Mouse (Mus musculus) hindbrain, embryonic 11.5 days (tissue): ENCODE measurements around the gene 1700008O03Rik. TPM values are rescaled to one million over a fixed set of nuclear protein-coding genes. Genes with fewer than 3 reads are reported as not detected.

Source experiments
- ATAC-seq: fragments of 200-750 bp; cut with Nextera tagmentation; 2 replicates; pipeline ENCODE4 v1.8.0; 2017; ENCODE audit warnings: mild to moderate bottlenecking, moderate TSS enrichment, moderate library complexity; ENCODE audit not compliant: low FRiP score
- DNase-seq: peaks from one replicate; pipeline ENCODE4 v3.0.0-alpha.2; 2015; ENCODE audit warnings: low spot score
- H3K27ac ChIP-seq: fragments of 300-500 bp; sonication (generic); 2 replicates; pipeline ENCODE4 v1.5.1; 2014; ENCODE audit warnings: mild to moderate bottlenecking, low read depth, low read length
- H3K27me3 ChIP-seq: fragments of 300-500 bp; sonication (generic); 2 replicates; pipeline ENCODE4 v1.6.1; 2014; ENCODE audit warnings: mild to moderate bottlenecking, low read length, moderate library complexity, mixed read lengths; ENCODE audit not compliant: control insufficient read depth, insufficient read depth
- H3K36me3 ChIP-seq: fragments of 300-500 bp; sonication (generic); 2 replicates; pipeline ENCODE4 v1.6.1; 2014; ENCODE audit warnings: mild to moderate bottlenecking, low read length, moderate library complexity, mixed read lengths; ENCODE audit not compliant: control insufficient read depth, insufficient read depth
- H3K4me1 ChIP-seq: fragments of 300-500 bp; sonication (generic); replicated peaks from 2 replicates; pipeline ENCODE4 v1.6.1; 2014; ENCODE audit warnings: low read length, mixed read lengths; ENCODE audit not compliant: control insufficient read depth, insufficient read depth
- H3K4me2 ChIP-seq: fragments of 300-500 bp; sonication (generic); replicated peaks from 2 replicates; pipeline ENCODE4 v1.6.1; 2014; ENCODE audit warnings: mild to moderate bottlenecking, low read depth, low read length
- H3K4me3 ChIP-seq: fragments of 300-500 bp; sonication (generic); 2 replicates; pipeline ENCODE4 v1.5.1; 2014; ENCODE audit warnings: low read depth, low read length
- H3K9ac ChIP-seq: fragments of 300-500 bp; sonication (generic); 2 replicates; pipeline ENCODE4 v1.6.1; 2014; ENCODE audit warnings: low read depth, low read length
- H3K9me3 ChIP-seq: fragments of 300-500 bp; sonication (generic); 2 replicates; pipeline ENCODE4 v1.6.1; 2016; ENCODE audit warnings: low read length; ENCODE audit not compliant: control insufficient read depth
- WGBS: fragments of 180-500 bp; shearing (Covaris S2); extraction: QIAGEN DNeasy Blood & Tissue Kit; methylation state at CpG from one replicate; pipeline ENCODE4 v1.1.7; 2014; 5-methylcytosine and 5-hydroxymethylcytosine counted together
- polyA plus RNA-seq: library from polyadenylated mRNA; unstranded; fragments of >200 nt; fragmentation: Nextera tagmentation; extraction: Ambion mirVana; gene quantifications from 2 replicates; pipeline ENCODE4 v1.2.1, GENCODE M21; 2014

1700008O03Rik gene
- 1.3 and 1.4 TPM in 2 replicates for polyA plus RNA-seq

DNA sequence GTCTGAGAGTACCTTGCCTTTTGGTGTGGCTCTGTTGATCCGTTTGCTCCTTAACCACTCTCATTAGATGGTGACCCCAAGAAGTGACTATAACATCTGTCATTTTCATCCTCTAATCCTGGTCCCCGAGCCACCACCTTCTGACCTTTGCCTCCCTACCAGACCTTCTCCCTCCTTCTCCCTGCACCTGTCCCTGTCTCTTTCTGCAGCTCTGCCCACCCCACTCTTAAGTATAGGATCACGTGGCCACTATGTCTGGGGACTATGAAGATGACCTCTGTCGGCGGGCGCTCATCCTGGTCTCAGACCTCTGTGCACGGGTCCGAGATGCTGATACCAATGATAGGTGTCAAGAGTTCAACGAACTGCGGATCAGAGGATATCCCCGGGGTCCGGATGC lies at the start of gene 1700008O03Rik:
TSS of gene 1700008O03Rik (minus strand) at position 101 of the 400 bp plus-strand sequence.
- H3K4me1 ChIP-seq, result no peaks in the 10 kb centered on the region; the same call in 1 of the 2 replicates
- peaks cover 4% of the 10 kb centered on the region; the same call in 1 of the 2 replicates for H3K27me3 ChIP-seq
- peak within 1 kb of the TSS; percentile 45 for H3K4me3 ChIP-seq
- H3K4me2 ChIP-seq, result peak within 1 kb of the TSS; percentile 90
- peak within 1 kb of the TSS; percentile 29; the same call in 1 of the 2 replicates for H3K9ac ChIP-seq
- no peak within 1 kb of the TSS for H3K27ac ChIP-seq
- WGBS, result 82% methylated on average over 12 of the region's 12 CpGs
- ATAC-seq (no peak), DNase-seq (no peak)
- H3K36me3 ChIP-seq, result no peaks in the 10 kb centered on the region
- no peaks in the 10 kb centered on the region for H3K9me3 ChIP-seq

DNA sequence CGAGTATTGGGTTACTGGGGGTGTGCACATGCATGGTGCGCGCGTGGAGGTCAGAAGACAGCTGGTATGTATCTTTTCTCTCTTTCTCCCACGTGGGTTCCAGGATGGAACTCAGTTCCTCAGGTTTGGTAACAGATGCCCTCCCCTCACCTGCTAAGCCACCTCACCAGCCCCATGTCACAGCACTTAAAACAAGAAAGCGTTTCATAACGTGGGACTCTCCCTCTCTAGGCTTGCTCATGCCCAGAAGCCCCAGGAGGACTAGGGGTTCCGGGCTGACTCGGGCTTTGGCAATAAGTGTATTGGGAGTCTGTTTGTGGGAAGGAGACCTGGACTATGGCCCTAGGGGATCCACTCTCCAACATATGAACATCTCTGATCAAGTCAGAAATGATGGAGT lies 48.5 kb upstream of the 1700008O03Rik start:
- Histone ChIP-seq H3K36me3 (no peaks in the 10 kb centered on the region), H3K27me3 (0 out of 2 replicates have a peak, but pooled peaks cover 2% of the 10 kb centered on the region), H3K4me3 (no peak overlapping the region), H3K4me2 (no peak overlapping the region), H3K27ac (no peak overlapping the region), H3K9ac (no peak overlapping the region), H3K4me1 (peaks cover 8% of the 10 kb centered on the region), H3K9me3 (no peaks in the 10 kb centered on the region)
- 83% methylated on average over 9 of the region's 9 CpGs for WGBS
- ATAC-seq (no peak), DNase-seq (no peak)

DNA sequence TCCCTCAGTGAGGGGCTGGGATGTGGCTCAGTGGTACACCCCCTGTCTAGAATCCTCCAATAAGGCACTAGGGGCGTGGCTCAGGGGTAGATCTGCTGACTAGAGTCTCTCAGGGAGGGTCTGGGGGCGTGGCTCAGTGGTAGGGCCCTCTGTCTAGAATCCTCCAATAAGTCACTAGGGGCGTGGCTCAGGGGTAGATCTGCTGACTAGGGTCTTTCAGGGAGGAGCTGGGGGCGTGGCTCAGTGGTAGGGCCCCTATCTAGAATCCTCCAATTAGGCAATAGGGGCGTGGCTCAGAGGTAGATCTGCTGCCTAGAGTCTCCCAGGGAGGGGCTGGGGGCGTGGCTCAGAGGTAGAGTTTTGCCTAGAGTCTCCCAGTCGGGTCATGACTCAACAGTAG lies 47.8 kb upstream of the 1700008O03Rik start:
- Histone ChIP-seq H3K27ac (no peak overlapping the region), H3K27me3 (0 out of 2 replicates have a peak, but pooled peaks cover 2% of the 10 kb centered on the region), H3K36me3 (no peaks in the 10 kb centered on the region), H3K4me1 (peaks cover 8% of the 10 kb centered on the region), H3K9ac (no peak overlapping the region), H3K4me3 (no peak overlapping the region), H3K9me3 (no peaks in the 10 kb centered on the region), H3K4me2 (no peak overlapping the region)
- WGBS, result 2% methylated on average over 7 of the region's 7 CpGs
- ATAC-seq, result peak; percentile 55
- peak; percentile 83 for DNase-seq

DNA sequence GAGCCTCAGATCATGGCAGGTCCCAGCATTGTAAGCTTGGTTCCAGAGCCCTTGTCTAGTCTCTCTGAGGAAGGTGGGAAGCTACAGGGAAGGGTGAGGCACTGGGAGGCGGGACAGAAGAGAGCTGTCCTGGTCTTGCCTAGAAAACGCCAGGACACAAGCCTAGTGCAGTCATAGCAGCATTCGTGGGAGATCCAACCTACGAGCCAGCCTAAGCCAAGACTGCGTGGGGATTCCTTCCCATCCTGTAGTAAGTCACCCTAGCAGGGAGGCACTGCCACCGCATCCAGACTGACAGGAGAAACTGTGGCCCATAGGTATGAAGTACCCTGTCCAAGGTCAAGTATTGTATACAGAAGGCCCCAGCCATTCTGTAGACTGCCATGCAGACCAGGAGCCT lies 46.9 kb upstream of the 1700008O03Rik start:
- no peaks in the 10 kb centered on the region for H3K36me3 ChIP-seq
- H3K9me3 ChIP-seq, result no peaks in the 10 kb centered on the region
- H3K4me2 ChIP-seq, result no peak overlapping the region
- 71% methylated on average over 6 of the region's 6 CpGs for WGBS
- H3K9ac ChIP-seq, result no peak overlapping the region
- H3K4me3 ChIP-seq, result no peak overlapping the region
- ATAC-seq (no peak), DNase-seq (no peak)
- H3K27ac ChIP-seq, result no peak overlapping the region
- H3K4me1 ChIP-seq, result peaks cover 10% of the 10 kb centered on the region
- 0 out of 2 replicates have a peak, but pooled peaks cover 4% of the 10 kb centered on the region for H3K27me3 ChIP-seq

DNA sequence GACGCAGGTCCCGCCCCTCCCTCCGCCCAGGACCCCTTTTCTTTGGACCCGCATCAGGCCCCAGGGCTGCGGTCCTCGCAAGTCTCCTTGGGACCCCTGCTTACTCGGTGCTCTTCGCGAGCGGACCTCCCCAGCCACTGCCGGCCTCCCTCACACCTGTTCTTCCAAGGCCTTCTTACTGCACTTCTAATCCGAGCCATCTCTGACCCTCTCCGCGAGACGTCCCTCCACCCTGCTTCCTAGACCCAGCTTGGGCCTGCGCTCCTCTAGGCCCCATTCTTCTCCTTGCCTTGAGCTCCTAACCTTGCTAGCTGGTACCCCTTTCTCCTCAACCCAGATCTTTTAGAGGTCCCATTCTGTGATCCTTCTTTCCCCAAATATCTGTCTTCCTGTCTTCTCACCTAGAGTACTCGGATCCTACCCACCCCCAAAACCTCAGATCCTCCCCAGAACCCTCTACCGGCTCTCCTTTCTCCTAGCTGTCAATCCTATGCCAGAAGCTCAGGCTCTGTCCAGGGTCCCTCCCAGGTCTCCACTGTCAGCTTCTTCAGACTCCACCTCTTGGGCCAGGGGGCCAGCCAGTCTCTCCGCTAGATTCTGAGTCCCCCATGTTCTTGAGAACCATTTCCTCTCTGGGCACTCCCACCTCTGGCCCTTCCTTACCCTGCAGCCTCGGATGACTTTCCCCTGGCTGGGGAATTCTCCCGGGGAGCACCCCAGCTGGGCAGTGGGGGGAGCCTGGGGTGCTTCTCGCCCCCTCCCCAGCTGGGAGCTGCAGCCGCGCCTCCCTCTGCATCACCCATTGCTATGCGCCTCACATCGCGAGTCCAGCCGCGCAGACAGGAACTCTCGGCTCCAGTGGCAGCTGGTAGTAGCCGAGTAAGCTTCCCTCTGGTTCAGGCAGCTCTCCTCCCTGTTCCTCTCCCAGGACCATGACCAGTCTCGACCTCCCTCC lies 44.2 kb upstream of the 1700008O03Rik start:
- peaks cover 11% of the 10 kb centered on the region for H3K4me1 ChIP-seq

DNA sequence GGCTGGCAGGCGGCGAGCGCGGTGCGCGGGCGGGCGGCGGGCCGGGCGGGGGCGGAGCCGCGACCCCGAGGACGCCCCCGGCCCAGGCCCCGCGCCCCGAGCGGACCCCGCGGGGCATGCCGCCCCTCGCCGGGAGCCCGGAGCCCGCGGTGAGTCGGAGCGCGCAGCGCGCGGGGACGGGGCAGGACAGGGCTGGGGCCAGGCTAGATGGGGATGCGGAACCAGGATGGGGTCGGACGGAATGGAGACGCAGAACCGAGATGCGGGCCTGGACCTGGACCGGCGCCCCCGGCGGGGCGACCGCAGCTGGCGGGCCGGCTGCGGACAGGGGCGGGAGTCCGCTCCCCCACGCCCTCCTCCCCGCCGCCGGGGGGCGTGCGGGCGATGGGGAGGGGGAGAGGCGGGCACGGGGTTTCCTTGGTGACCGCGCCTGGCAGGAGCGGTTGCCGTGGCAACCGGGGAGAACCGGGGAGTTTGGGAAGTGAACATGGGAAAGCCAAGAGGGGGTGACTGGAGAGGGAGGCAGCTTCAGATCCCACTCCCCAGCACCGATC lies 43.4 kb upstream of the 1700008O03Rik start, which contains the start of gene Lrrc4b:
TSS of gene Lrrc4b (plus strand) at position 51 of the 554 bp plus-strand sequence.
- Histone ChIP-seq H3K4me3 (peak within 1 kb of the TSS; percentile 67), H3K9me3 (no peaks in the 10 kb centered on the region), H3K9ac (peak within 1 kb of the TSS; percentile 92), H3K4me1 (peaks cover 11% of the 10 kb centered on the region), H3K27ac (peak within 1 kb of the TSS; percentile 99), H3K27me3 (0 out of 2 replicates have a peak, but pooled peaks cover 4% of the 10 kb centered on the region), H3K4me2 (peak within 1 kb of the TSS; percentile 81), H3K36me3 (no peaks in the 10 kb centered on the region)
- 3% methylated on average over 31 of the region's 69 CpGs for WGBS
- DNase-seq, result peak; percentile 93
- peak; percentile 57 for ATAC-seq

More for the DNA sequence above, 44.2 kb upstream of the 1700008O03Rik start:
- DNase-seq (peak; percentile 67), ATAC-seq (peak; percentile 39)
- H3K27me3 ChIP-seq, result 0 out of 2 replicates have a peak, but pooled peaks cover 4% of the 10 kb centered on the region
- no peaks in the 10 kb centered on the region for H3K36me3 ChIP-seq
- peak overlapping the region; percentile 67 for H3K4me3 ChIP-seq
- peak overlapping the region; percentile 92 for H3K9ac ChIP-seq
- no peaks in the 10 kb centered on the region for H3K9me3 ChIP-seq
- H3K27ac ChIP-seq, result peak overlapping the region; percentile 99
- H3K4me2 ChIP-seq, result peak overlapping the region; percentile 81
- WGBS, result 2% methylated on average over 29 of the region's 32 CpGs

DNA sequence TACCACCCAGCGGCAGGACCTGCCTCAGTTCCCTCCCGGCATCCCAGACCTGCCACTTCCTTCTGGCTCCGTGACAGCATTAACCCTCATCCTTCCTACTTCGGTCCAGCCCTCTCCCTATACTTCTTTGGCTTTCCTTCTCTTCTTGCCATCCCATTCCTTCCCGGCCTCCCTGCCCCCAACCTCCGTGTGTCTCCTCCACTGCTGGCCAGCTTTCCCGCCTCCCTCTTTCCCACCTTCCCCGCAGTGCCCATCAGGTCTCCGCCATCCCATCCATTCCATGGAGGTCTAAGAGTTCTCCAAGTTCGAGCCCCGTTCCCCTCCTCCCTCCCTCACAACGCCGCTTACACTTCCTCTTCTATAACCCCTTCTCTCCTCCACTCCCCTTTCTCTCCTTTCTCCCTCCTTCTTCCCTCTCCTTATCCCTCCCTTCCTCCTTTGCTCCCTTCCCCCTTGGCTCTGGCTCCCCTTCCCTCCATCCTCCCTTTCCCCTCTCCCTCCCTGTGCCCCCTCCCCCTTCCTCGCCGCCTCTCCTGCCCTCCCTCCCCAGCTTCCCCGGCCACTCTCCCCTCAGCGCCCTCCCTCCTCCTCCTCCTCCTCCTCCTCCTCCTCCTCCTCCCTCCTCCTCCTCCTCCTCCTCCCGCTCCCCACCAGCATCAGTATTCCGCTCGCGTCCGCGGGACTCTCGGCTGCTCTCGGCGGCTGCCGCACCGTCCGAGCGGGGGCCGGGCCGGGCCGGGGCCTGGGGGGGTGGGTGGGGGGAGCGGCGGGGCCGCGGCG lies 42.7 kb upstream of the 1700008O03Rik start:
- Histone ChIP-seq H3K4me3 (peak overlapping the region; percentile 67), H3K4me1 (peaks cover 11% of the 10 kb centered on the region), H3K36me3 (no peaks in the 10 kb centered on the region), H3K27ac (peak overlapping the region; percentile 99), H3K27me3 (0 out of 2 replicates have a peak, but pooled peaks cover 4% of the 10 kb centered on the region), H3K9me3 (no peaks in the 10 kb centered on the region), H3K9ac (peak overlapping the region; percentile 92), H3K4me2 (peak overlapping the region; percentile 81)
- DNase-seq, result peak; percentile 89
- under 1% methylated on average over 16 of the region's 38 CpGs for WGBS
- peak; percentile 44 for ATAC-seq

DNA sequence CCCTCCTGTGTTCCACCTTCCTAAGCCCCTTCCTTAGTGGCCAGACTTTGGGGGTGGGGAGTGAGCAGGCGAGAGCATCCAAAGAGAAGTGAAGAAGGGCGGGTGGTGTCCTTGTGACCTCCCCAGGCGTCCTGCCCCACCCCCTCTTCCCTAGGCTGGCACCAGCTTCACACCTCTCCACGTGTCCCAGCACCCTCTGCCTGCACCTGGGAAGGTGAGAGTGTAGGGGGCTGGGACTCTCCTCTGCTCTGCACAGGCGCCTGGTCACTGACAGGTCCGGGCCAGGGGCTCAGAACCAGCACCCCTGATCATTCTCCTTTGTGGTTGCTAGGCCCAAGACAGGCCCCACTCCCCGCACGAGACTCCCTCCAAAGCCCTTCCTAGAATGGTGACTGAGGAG lies 42.0 kb upstream of the 1700008O03Rik start:
- peaks cover 11% of the 10 kb centered on the region for H3K4me1 ChIP-seq
- WGBS, result 15% methylated on average over 7 of the region's 8 CpGs
- H3K4me2 ChIP-seq, result peak overlapping the region; percentile 34
- 0 out of 2 replicates have a peak, but pooled peaks cover 4% of the 10 kb centered on the region for H3K27me3 ChIP-seq
- DNase-seq (no peak), ATAC-seq (no peak)
- H3K36me3 ChIP-seq, result no peaks in the 10 kb centered on the region
- H3K9me3 ChIP-seq, result no peaks in the 10 kb centered on the region
- H3K4me3 ChIP-seq, result peak overlapping the region; percentile 21; the same call in 1 of the 2 replicates
- H3K27ac ChIP-seq, result peak overlapping the region; percentile 76; the same call in 1 of the 2 replicates
- peak overlapping the region; percentile 54 for H3K9ac ChIP-seq
